Mouse (Mus musculus): ENCODE measurements around the gene Gtf2a2. TPM values are rescaled to one million over a fixed set of nuclear protein-coding genes. Genes with fewer than 3 reads are reported as not detected.

Gtf2a2 gene
- polyA plus RNA-seq, 1 experiment from 2014 or later = 206 TPM

Other genes with a start within 250 kb of the Gtf2a2 start
- gene Bnip2, start 23.1 kb upstream of the Gtf2a2 start, polyA plus RNA-seq (2015; fragmentation: Nextera tagmentation; extraction: Ambion mirVana) = 103 and 111 TPM in 2 replicates
- 0.03 TPM in 1 of 2 replicates, not detected in the other for gene Gcnt3, start 25.5 kb downstream of the Gtf2a2 start, polyA plus RNA-seq (2015; fragmentation: Nextera tagmentation; extraction: Ambion mirVana)
- gene Fam81a, start 130.0 kb downstream of the Gtf2a2 start, polyA plus RNA-seq (2015; fragmentation: Nextera tagmentation; extraction: Ambion mirVana) = 5.1 and 5.8 TPM in 2 replicates
- gene Myo1e, start 194.8 kb downstream of the Gtf2a2 start, polyA plus RNA-seq (2015; fragmentation: Nextera tagmentation; extraction: Ambion mirVana) = 22.2 and 23.7 TPM in 2 replicates

Measured in limb, embryonic 13.5 days (tissue).